Mouse (Mus musculus): Measurements from ENCODE around the gene Pcid2.
"Not testable (repeated sequence)": the region's sequence is repeated elsewhere in the genome, so short reads cannot be mapped to it uniquely, and the experiment has no call there.

The Pcid2 gene

GRCm38 (mm10) chr8:13075579-13075978 lies 29.7 kb downstream of the Pcid2 start:
- DNase-seq, result not testable (repeated sequence)

GRCm38 (mm10) chr8:13075044-13075443 lies 30.2 kb downstream of the Pcid2 start:
- DNase-seq, result no peak

DNA sequence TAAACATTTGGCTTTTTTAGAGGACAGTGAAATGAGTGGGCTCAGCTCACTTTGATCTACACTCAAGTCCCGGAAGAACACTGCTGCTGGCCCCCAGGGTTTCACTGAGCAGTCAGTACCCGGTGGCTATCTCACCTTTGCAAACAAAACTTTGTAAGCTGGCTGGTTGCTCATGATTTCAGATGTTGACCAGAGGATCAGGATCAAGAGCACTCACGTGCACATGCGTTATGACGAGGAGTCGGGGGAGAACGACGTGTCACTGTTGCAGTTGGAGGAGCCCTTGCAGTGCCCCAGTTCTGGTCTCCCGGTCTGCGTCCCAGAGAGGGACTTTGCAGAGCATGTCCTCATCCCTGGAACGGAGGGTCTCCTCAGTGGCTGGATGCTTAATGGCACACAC lies 32.0 kb downstream of the Pcid2 start:
- no peak for DNase-seq

GRCm38 (mm10) chr8:13063112-13063511 lies 42.1 kb downstream of the Pcid2 start:
- no peak for DNase-seq

DNA sequence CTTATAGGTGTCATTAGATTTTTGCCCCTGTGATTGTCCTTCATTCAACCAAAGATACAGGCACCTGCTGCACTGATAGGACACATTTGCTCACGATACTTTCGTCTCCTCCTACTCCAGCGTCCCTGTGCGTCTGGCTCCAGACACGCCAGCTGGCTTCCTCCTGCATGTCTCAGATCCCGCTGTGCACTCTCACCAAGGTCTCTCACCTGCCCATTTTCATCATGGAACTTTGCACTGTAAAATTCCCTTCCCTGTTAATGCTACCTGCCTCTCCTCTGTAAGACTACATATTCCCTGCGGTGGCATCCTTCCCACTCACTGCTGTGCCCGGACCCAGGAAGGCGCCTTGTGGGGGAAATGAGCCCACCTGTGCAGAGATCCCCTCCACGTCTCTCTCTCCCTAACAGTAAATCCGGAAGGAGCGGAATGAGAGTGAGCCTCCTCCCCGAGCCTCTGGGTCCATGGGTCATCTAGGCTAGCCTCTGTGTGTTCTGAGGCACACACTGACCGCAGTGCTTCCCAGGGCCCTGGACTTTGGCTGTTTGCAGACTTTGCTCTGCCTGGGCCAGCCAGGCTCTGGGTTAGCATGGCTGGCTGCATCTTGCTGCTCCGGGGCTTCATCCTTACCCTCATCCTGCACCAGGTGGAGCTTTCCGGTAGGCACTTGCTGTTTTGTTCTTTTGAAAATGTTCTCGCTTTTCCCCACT lies 44.7 kb downstream of the Pcid2 start, which contains the start of gene Proz:
Gene Proz, plus strand, starts transcription at position 474 of the 710 bp plus-strand sequence.
- no peak for DNase-seq

DNA sequence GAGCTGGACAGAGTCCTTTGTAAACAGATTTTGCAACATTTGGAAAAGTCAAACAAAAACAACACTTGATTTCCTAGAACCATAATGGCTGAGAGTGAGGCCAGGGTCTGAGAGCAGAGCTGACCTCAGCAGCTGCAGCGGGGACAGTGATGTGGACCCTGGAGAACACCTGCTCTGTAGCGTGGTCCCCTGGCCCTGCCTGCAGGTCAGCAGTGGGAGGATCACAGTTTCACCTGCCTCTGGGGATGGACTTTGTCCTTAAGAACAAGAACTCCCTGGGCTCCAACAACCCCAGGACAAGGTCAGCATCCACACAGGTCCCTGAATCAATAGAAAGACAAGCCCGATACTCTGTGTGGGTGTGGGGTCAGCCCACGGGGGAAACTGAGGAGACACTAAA lies 47.9 kb downstream of the Pcid2 start:
- DNase-seq, result no peak

- DNase-seq, result no peak
Observed at GRCm38 (mm10) chr8:13050550-13050949, 54.7 kb downstream of the Pcid2 start.

- DNase-seq, result no peak
Observed at GRCm38 (mm10) chr8:13047652-13048051, 57.6 kb downstream of the Pcid2 start.

DNA sequence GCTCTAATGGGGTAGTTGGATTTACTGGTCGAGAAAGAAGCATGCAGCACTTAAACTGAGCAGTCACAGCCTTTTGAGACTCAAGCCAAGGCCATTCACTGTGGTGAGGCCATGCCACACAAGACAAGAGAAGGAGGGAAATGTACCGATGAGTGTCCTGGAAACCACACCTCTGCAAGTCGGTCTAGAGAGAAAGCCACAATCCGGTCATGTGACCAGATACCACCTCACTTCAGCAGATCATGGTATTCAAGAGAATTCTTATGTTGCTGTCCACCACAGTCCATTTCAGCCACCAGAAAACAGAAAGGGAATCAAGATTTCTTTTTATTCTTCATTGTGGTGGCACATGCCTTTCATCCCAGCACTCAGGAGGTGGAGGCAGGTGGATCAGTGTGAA lies 63.8 kb downstream of the Pcid2 start:
- no peak for DNase-seq

- no peak for DNase-seq
Observed at GRCm38 (mm10) chr8:13039054-13039453, 66.2 kb downstream of the Pcid2 start.

GRCm38 (mm10) chr8:13037569-13037968 lies 67.7 kb downstream of the Pcid2 start:
- no peak for DNase-seq

GRCm38 (mm10) chr8:13037015-13037414 lies 68.2 kb downstream of the Pcid2 start, which contains the start of gene F10:
F10 (plus strand) TSS chr8:13037308.
- DNase-seq, result no peak

- DNase-seq, result no peak
Observed at GRCm38 (mm10) chr8:13036346-13036812, 68.9 kb downstream of the Pcid2 start.

DNA sequence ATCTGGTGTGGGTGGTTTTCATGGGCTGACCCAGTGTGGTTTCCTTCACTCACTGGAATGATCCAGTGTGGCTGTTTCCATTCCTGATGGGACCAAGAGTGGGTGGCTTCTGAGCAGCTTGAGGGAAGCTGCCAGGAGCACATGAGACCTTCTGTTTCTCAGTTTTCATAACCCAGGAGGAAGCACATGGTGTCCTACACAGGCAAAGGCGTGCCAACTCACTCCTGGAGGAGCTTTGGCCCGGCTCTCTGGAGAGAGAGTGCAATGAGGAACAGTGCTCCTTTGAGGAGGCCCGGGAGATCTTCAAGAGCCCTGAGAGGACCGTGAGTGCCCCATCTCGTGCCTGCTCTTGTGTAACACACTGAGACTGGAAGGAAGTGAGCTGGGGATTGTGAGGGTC lies 76.8 kb downstream of the Pcid2 start:
- DNase-seq, result peak; percentile 64

DNA sequence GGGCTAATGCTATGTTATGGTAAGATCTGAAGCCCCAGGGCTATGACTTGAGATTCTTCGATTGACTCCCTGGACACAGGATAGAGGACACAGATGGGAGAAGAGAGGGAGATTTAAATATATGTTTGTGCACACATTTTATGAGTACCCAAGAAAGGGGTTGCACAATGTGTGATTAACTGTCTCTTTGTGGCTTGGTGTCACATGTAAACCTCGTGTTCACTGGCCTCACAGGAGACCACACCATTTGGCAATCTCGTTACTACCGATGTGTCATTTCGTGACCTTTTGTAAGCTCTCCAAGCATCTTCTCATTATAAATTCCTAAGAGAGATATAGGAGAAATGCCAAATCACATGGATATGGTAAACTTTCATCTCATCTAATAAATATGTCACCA lies 77.6 kb downstream of the Pcid2 start:
- no peak for DNase-seq

All from cerebellum, adult 11-12 months (tissue).